Mouse (Mus musculus) retina, postnatal 7 days (tissue): ENCODE measurements around the gene Cd4.
"Not testable (repeated sequence)": the region's sequence is repeated elsewhere in the genome, so short reads cannot be mapped to it uniquely, and the experiment has no call there.

Source experiments
- DNase-seq: peaks from one replicate; pipeline ENCODE4 v3.0.0-alpha.2; 2012; ENCODE audit warnings: low read depth, low spot score

Cd4 gene

GRCm38 (mm10) chr6:124915942-124916694 is 28.1 kb upstream of the Cd4 start:
- no peak for DNase-seq

DNA sequence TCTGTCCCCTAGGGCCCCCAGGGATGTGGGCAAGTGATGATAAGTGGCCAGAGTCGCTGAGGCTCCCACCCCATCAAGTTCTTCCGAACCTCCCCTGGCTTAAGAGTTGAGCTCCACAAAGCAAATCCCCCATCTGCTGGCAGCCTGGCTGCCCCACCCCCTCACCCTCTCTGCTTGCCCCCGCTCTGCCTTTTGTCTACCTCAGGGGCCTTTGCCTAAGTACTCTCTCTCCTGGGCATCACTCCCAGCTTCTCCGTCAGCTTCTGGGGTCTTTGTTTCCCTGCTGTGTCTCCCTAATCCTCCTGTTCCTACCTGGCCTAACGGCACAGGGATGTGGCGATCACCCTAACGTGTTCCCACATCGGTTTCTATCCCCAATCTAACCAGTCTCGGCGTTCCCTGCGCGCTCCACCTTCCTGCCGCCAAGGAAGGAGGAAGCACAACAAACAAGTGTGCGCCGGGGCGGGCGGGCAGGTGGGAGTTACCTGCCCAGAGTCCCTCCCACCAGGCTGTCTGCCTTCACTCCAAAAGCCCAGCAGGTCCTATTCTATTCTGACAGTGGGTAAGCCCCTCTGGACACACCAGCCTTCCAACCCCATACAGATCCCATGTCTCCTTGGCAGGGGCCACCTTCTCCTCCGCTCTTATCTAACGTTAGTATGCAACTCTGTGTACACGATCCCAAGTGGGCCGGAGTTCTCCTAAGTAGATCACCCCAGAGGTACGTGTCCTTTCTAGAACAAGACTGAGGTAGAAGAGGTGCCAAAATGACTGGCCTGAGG is 27.3 kb upstream of the Cd4 start:
- DNase-seq = no peak

GRCm38 (mm10) chr6:124914511-124914910 is 26.5 kb upstream of the Cd4 start:
- no peak for DNase-seq

- DNase-seq = no peak
Measured at GRCm38 (mm10) chr6:124913721-124914285, 25.8 kb upstream of the Cd4 start.

DNA sequence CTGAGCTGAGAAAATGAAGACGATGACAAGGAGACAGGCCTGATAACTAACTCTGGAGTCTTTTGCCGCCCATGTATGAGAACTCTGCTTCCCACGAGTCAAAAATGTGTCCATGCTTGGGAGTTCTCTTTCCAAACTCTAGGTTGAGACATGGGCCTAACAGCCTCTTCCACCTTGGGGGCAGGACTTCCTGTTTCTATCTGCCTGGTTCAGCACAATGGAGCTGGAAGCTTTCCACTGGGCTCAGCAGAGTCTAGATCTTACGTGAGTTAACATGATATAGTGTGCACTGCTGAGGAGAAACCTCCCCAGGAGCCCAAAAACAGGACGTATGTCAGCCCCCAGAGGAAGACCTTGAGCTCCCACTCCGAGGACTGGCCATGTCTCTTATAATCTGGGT is 25.2 kb upstream of the Cd4 start:
- no peak for DNase-seq

- DNase-seq = no peak
Measured at GRCm38 (mm10) chr6:124911533-124912218, 23.7 kb upstream of the Cd4 start, which contains the start of gene Lag3. TSS of gene Lag3 (minus strand) at chr6:124911705.

DNA sequence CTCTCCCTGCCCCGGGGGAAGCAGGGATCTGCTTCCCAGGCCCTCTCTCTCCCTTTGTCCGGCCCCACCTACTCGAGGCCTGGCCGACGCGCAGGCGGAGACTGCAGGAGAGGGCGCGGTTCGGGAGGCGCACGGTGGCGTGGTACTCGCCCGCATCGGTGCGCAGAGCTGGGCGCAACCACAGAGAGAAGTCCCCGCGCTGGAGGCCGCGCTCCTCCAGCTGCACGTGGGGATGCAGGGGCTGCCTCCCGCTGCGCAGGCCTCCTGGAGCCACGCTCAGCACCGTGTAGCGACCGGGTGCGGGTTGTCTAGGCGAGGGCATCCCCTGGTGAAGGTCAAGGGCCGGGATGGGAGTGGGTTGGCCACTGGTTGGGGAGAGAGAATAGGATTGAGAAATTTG is 22.0 kb upstream of the Cd4 start:
- DNase-seq = no peak

- no peak for DNase-seq
Measured at GRCm38 (mm10) chr6:124907767-124908166, 19.7 kb upstream of the Cd4 start.

GRCm38 (mm10) chr6:124904991-124905860 is 17.2 kb upstream of the Cd4 start:
- DNase-seq = no peak

DNA sequence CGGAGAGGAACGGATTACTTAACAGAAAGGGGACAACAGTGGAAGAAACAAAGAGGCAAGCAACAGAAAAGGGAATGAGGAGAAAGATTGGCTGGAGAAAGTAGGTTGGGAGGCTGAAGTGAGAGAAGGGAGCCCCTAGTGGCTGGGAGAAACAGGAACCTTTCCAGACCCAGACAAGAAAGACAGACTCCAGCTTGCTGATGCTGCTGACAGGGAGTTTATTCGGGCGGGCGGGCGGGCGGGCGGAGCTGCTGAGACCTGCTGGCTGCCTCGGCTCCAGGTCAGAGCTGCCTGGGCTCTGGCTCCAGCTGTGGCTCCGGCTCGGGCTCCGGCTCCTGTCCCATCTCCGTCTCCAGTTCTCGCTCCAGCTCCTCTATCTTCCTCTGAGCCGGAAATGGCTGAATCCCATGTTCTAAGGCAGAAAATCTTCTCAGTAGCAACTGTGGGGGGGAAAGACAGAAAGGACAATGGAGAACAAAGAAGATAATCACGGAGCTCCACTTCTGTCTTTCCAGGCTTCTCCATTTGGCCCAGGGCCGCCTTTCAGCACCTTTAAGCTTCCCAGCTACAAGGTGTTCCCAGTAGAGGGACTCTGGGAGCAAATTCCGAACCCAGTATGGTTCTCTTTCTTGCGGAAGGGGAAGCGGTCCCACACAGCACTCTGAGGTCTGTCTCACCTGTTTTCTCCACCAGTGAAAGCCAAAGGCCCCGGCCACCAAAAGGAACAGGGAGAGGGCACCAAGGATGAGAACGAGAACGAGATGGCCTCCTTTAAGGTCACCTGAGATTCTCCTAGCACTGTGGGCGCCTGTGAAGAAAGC is 16.4 kb upstream of the Cd4 start:
- DNase-seq = peak; percentile 78

DNA sequence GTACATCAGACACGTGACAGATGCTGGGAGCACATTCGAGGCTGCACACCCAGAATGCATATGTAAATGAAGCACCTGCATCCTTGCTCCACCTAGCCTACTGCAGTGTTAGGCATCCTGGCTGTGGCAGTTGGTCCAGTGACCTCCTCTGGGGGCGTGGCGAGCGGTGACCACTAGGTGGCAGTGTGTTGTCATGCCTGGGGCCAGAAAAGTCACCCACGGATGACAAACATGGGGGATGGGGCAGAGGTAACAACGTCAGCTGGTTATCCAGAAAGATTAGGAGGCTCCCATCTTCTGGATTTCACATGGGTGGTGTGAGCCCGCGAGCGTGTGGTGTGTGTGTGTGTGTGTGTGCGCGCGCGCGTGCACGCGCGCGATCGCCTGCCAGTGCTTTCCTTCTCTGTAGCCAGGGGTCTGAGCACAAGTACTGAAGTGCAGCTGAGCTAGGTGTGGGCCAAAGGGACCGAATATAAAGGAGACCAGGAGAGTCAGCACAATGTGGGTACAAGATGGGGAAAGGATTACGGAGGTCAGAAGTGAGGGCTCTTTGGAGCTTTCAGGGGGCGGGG is 15.6 kb upstream of the Cd4 start:
- peak; percentile 95 for DNase-seq

GRCm38 (mm10) chr6:124901851-124902250 is 13.8 kb upstream of the Cd4 start:
- DNase-seq = no peak

DNA sequence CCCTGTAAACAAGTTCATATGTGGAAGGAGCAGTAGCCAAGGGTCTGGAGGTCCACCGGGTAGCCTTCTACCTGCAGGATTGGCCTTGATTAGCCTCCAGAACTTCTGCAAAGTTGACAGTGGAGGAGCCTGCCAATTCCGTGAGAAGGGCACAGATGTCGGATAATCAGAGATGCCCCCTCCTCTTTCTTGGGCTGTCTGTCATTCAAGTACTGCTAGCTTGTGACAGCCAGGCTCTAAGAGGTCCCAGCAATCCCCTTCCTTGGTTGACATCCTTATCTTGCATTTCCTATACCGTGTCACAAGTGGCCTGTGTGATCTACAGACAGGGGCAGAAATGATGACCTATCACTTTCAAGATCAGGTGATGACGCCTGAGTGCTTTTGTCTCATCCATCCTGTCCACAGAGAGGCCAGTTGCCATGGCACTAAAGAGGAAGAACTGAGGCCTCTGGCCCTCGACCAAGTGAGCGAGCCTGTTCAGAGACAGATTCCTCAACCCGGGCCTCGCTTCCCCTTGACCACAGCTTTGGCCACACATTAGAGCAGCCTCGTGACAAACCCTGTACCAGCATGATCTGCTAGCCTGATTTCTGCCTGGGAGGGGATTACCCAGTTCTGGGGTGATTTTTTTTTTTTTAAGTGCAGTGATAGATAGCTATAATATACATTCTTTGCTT is 12.9 kb upstream of the Cd4 start:
- no peak for DNase-seq

DNA sequence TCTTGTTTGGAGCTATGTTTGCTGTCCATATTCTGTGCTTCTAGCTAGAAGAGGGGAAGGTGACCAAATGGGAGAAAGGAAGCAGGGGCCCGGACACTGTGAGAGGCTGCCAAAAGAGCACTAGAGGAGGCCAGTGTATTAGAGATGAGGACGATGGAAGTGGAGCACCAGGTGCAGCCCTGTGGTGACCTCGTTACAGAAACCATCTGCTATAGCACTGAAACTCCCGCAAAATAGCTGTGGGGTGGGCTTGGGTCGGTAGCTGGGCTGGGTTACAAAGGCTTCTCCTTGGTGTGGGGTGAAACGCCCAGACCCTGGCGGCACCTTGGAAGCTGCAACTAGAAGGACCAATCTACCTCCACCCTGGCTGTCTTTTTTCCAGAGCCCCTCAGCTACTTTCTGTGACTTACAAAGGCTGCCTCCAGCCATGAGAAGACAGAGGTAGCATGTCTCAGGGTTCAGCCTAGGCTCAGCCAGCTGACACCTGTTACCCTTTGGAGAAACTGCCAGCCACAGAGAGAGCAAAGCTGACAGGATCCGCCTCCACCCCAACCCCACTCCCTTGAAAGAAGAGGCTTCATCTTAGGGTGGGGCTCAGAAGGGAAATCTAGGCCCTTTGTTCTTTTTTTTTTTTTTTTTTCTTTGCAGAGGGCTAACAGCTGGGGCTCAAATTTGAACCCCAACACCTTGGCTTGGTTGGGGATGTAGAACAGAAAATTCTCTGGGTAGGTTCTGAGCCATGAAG is 12.2 kb upstream of the Cd4 start:
- no peak for DNase-seq

GRCm38 (mm10) chr6:124898359-124898758 is 10.3 kb upstream of the Cd4 start:
- no peak for DNase-seq

DNA sequence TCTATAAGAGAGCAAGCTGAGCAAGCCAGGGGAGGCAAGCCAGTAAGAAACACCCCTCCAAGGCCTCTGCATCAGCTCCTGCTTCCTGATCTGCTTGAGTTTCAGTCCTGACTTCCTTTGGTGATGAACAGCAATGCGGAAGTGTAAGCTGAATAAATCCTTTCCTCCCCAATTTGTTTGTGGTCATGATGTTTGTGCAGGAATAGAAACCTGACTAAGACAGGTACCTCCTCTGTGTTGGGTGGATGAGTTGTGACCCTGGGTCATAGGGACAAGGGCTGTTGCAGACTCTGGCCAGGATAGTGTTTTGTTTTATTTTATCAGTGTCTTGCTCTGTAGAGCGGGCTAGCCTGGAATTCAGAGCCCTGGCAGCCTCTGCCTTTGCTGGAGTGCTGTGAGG is 6.1 kb upstream of the Cd4 start:
- not testable (repeated sequence) for DNase-seq

DNA sequence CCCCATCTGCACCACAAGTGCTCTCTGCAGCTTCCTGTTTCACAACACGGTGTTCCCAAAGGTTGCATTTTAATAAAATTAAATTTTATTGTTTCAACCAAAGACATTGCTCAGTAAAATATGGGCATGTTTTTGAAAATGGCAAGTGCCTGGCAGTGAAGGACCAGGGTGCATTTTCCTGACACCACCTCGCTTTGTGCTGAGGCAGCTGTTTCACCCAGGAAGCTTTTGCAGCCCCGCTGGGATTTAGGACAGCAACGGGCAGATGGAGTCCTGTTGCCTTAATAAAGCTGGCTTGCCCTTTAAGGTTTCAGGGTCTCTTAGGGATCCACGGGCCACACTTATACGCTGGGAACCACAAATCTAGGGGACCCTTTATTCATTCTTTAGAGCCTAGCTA is 3.0 kb upstream of the Cd4 start:
- DNase-seq = no peak

- DNase-seq = no peak
Measured at GRCm38 (mm10) chr6:124888555-124889125, 619 bp upstream of the Cd4 start.
